Mouse (Mus musculus) MEL (cell line): ENCODE measurements around the gene Phkg1.
A peak's percentile ranks its signal among the peaks of the same experiment; 100 is the strongest.

ENCODE experiments used
- CTCF ChIP-seq, 3 experiments: IDR thresholded peaks in 2 of 3; conservative IDR thresholded peaks in 1 of 3; 2 replicates each; pipeline ENCODE4 v1.5.1; 2011 to 2012; ENCODE audit warnings: low read length in 3 of 3, low read depth in 2 of 3, mild to moderate bottlenecking in 2 of 3, improper control_type of control experiment in 1 of 3, inconsistent platforms in 1 of 3, mixed read lengths in 1 of 3, moderate library complexity in 1 of 3; ENCODE audit not compliant: control insufficient read depth in 1 of 3, insufficient read depth in 1 of 3, poor library complexity in 1 of 3, severe bottlenecking in 1 of 3
- MAX ChIP-seq: IDR thresholded peaks from 2 replicates; pipeline ENCODE4 v1.6.1; 2011; ENCODE audit warnings: low read length, improper control_type of control experiment

- 0 out of 6 replicates have a peak, but pooled peaks of 1 of the 3 experiments have one; percentile 15 for TF ChIP-seq CTCF (IDR thresholded peaks at IDR 0.05 in 2 of 3, conservative IDR thresholded peaks at IDR 0.05 in 1 of 3; ENCODE audit: control insufficient read depth in 1 of 3, insufficient read depth in 1 of 3, low read depth in 2 of 3, low read length in 3 of 3, poor library complexity in 1 of 3, severe bottlenecking in 1 of 3)
- no peak for TF ChIP-seq MAX
Observed at GRCm38 (mm10) chr5:129855163-129855562, 43.2 kb downstream of the Phkg1 start.
